Mouse (Mus musculus): ENCODE measurements around the gene Rpl14. TPM values are rescaled to one million over a fixed set of nuclear protein-coding genes. Genes with fewer than 3 reads are reported as not detected.

The Rpl14 gene
- total RNA-seq, 2 experiments from 2014 or later: 667 to 692 TPM

GRCm38 (mm10) chr9:120602839-120603511 lies 31.7 kb downstream of the Rpl14 start:
- DNase-seq (ENCODE audit: low spot score in 2 of 2): peak; percentile 70 to 71

- DNase-seq (ENCODE audit: low spot score in 2 of 2): no peak
These were observed 32.3 kb downstream of the Rpl14 start for GRCm38 (mm10) chr9:120603512-120603908.

- DNase-seq (ENCODE audit: low spot score in 2 of 2): no peak
These were observed 32.7 kb downstream of the Rpl14 start for GRCm38 (mm10) chr9:120603956-120604355.

- no peak for DNase-seq (ENCODE audit: low spot score in 2 of 2)
These were observed 39.8 kb downstream of the Rpl14 start for GRCm38 (mm10) chr9:120611055-120611454.

- DNase-seq (ENCODE audit: low spot score in 2 of 2): no peak
These were observed 42.8 kb downstream of the Rpl14 start for GRCm38 (mm10) chr9:120614059-120614458.

- DNase-seq (ENCODE audit: low spot score in 2 of 2): no peak
These were observed 46.9 kb downstream of the Rpl14 start for GRCm38 (mm10) chr9:120618101-120618500.

GRCm38 (mm10) chr9:120619347-120619708 lies 48.1 kb downstream of the Rpl14 start:
- no peak for DNase-seq (ENCODE audit: low spot score in 2 of 2)

GRCm38 (mm10) chr9:120619709-120620408 lies 48.6 kb downstream of the Rpl14 start:
- DNase-seq (ENCODE audit: low spot score in 2 of 2): no peak

- no peak for DNase-seq (ENCODE audit: low spot score in 2 of 2)
These were observed 49.1 kb downstream of the Rpl14 start for GRCm38 (mm10) chr9:120620409-120620745.

Other genes with a start within 250 kb of the Rpl14 start
- 10 to 100 TPM; 59.4 to 60.4 TPM for gene Eif1b, start 79.2 kb upstream of the Rpl14 start, total RNA-seq (2021)
- gene Entpd3, start 31.6 kb upstream of the Rpl14 start, total RNA-seq (2021): 1 to 10 TPM in 1 of 2 experiments, under 1 TPM in 1; 0.68 to 2.2 TPM

All from adrenal gland, postnatal 4 days (tissue).